Mouse (Mus musculus): ENCODE measurements around the gene Nrg4. TPM values are rescaled to one million over a fixed set of nuclear protein-coding genes. Genes with fewer than 3 reads are reported as not detected.

Gene Nrg4
- total and polyA plus RNA-seq, 3 experiments, result 0.81 to 1.7 (median 1.2) TPM

DNA sequence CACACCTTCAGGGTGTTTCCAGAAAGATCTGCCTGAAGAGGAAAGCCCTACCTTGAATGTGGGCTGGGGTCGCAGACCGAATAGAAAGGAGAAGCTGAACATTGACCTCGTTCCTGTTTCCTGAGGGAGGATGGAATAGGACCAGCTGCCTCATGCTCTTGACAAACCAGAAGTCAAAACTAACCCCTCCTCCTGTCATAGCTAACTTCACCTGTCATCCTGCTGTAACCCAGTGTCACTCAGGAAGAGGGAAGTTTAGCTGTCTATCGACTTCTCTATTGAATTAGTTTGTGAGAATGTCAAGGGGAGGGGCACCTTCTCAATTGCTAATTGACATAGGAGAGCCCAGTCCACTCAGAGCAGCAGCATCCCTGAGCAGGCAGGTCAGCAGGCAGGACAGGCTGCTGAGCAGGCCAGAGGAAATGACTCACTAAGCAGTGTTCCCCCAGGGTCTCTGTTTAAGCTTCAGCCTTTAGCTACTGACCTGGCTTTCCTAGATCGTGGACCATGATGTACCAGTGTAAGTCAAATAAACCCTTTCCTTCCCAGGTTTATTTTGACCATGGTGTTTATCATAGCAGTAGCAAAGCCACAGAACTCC lies 54.6 kb downstream of the Nrg4 start:
- in situ Hi-C loops (cut with MboI; ENCODE audit: low pct_ligation_motif_present, low pct_unique_long_range_greater_than_20kb, low sequenced_read_pairs) (no loop called here), dilution Hi-C loops (cut with MboI; ENCODE audit: extremely low pct_ligation_motif_present, extremely low pct_unique_long_range_greater_than_20kb, low sequenced_read_pairs) (no loop called here)
- DNase-seq (ENCODE audit: extremely low read depth), result no peak
- TF ChIP-seq USF1 (IDR thresholded peaks at IDR 0.05; ENCODE audit: low read depth, low read length) (no peak), KAT2A (IDR thresholded peaks at IDR 0.05; ENCODE audit: insufficient replicate concordance, low read length) (no peak), SIN3A (IDR thresholded peaks at IDR 0.05; ENCODE audit: low read length) (no peak), ZC3H11A (IDR thresholded peaks at IDR 0.05; ENCODE audit: low read depth, low read length) (no peak), ZNF384 (IDR thresholded peaks at IDR 0.05; ENCODE audit: low read depth, low read length) (no peak), USF2 (conservative IDR thresholded peaks at IDR 0.05; ENCODE audit: low read depth, low read length) (no peak)
- no peaks in the 10 kb centered on the region for H3K9me3 ChIP-seq (replicated peaks; ENCODE audit: low read length)
- H3K4me1 ChIP-seq (ENCODE audit: control insufficient read depth in 1 of 2, insufficient read depth in 2 of 2), result peaks cover 0 to 9% of the 10 kb centered on the region in 2 experiments; a peak in 3 of 4 replicates
- no peak overlapping the region for H3K4me3 ChIP-seq (replicated peaks in 1 of 3; ENCODE audit: low read depth in 2 of 3, low read length in 2 of 3, poor library complexity in 1 of 3)
- no peaks in the 10 kb centered on the region for H3K79me2 ChIP-seq (replicated peaks; ENCODE audit: control insufficient read depth, extremely low read depth, insufficient read depth, poor library complexity, severe bottlenecking)
- H3K27me3 ChIP-seq (replicated peaks), result no peaks in the 10 kb centered on the region
- no peak overlapping the region for H3K27ac ChIP-seq (ENCODE audit: insufficient read depth, low read depth)
- no peak overlapping the region for H3K9ac ChIP-seq (ENCODE audit: insufficient read depth, low read depth)
- H3K36me3 ChIP-seq (replicated peaks in 1 of 2; ENCODE audit: control insufficient read depth in 1 of 2, insufficient read depth in 1 of 2, low read length in 1 of 2), result no peaks in the 10 kb centered on the region
- no peak overlapping the region for H3K4me2 ChIP-seq (ENCODE audit: insufficient read depth, low read depth, poor library complexity, severe bottlenecking)

DNA sequence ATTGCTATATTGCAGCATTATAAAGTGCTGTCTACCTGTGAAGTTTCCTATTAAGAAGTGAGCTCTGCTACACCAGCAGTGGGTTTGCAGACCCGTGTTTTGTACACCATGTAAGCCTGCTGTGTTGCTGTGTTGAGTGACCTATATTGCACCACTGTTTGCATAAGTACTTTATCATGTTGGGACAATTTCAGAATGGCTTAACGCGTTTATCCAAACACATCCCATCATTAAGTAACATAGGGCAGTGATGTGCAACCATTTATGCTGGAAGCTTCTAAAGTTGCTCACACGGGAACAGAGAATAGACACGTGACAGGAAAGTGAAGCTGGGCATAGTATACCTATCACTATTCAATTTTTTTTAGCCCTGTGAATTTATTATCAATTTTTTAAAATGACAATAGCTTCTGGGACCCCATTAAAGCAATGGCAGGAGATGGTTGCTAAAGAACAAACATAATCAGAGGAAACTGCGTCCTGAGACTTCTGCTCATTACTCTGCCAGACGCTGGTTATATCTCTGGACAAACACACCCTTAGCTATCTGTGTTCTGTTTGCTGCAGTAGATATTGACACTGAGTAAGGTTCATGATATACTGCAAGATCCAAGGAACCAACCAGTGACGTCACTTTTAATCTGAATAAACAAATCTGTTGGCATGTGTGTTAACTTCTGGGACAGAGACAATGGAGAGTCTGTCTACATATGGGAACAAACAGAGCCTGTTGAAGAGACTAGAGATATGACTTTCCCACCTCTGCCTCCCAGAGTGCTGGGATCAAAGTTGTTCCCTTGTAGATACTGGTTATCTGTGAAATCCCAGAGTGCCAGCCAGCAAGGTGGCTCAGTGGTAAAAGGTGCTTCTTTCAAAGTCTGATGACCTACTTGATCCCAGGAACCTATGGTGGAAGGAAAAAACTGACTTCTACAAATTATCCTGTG lies 62.0 kb downstream of the Nrg4 start:
- dilution Hi-C loops (cut with MboI; ENCODE audit: extremely low pct_ligation_motif_present, extremely low pct_unique_long_range_greater_than_20kb, low sequenced_read_pairs), result no loop called here
- H3K27me3 ChIP-seq (replicated peaks), result no peaks in the 10 kb centered on the region
- H3K9me3 ChIP-seq (replicated peaks; ENCODE audit: low read length), result no peaks in the 10 kb centered on the region
- H3K4me2 ChIP-seq (ENCODE audit: insufficient read depth, low read depth, poor library complexity, severe bottlenecking), result no peak overlapping the region
- DNase-seq (ENCODE audit: extremely low read depth), result no peak
- H3K4me3 ChIP-seq (replicated peaks in 1 of 3; ENCODE audit: low read depth in 2 of 3, low read length in 2 of 3, poor library complexity in 1 of 3), result no peak overlapping the region
- in situ Hi-C loops (cut with MboI; ENCODE audit: low pct_ligation_motif_present, low pct_unique_long_range_greater_than_20kb, low sequenced_read_pairs), result no loop called here
- H3K27ac ChIP-seq (ENCODE audit: insufficient read depth, low read depth), result no peak overlapping the region
- no peaks in the 10 kb centered on the region for H3K36me3 ChIP-seq (replicated peaks in 1 of 2; ENCODE audit: control insufficient read depth in 1 of 2, insufficient read depth in 1 of 2, low read length in 1 of 2)
- TF ChIP-seq EP300 (IDR thresholded peaks at IDR 0.05; ENCODE audit: low read length) (no peak), KAT2A (IDR thresholded peaks at IDR 0.05; ENCODE audit: insufficient replicate concordance, low read length) (no peak), RCOR1 (conservative IDR thresholded peaks at IDR 0.05; ENCODE audit: low read depth, low read length) (no peak), CHD2 (IDR thresholded peaks at IDR 0.05; ENCODE audit: low read length) (no peak), ZMIZ1 (IDR thresholded peaks at IDR 0.05; ENCODE audit: low read depth, low read length) (no peak), TCF12 (IDR thresholded peaks at IDR 0.05; ENCODE audit: low read depth, low read length) (no peak), UBTF (IDR thresholded peaks at IDR 0.05; ENCODE audit: low read depth, low read length) (no peak), SMC3 (IDR thresholded peaks at IDR 0.05; ENCODE audit: low read depth, low read length) (no peak), TBP (conservative IDR thresholded peaks at IDR 0.05; ENCODE audit: low read depth, low read length) (no peak), USF1 (IDR thresholded peaks at IDR 0.05; ENCODE audit: low read depth, low read length) (no peak), POLR2AphosphoS2 (IDR thresholded peaks at IDR 0.05; ENCODE audit: low read depth, low read length) (no peak), JUND (conservative IDR thresholded peaks at IDR 0.05; ENCODE audit: low read depth, low read length) (no peak), ZKSCAN1 (IDR thresholded peaks at IDR 0.05; ENCODE audit: borderline replicate concordance, low read depth, low read length) (no peak), HCFC1 (IDR thresholded peaks at IDR 0.05; ENCODE audit: low read depth, low read length) (no peak), ELF1 (IDR thresholded peaks at IDR 0.05; ENCODE audit: low read depth, low read length) (no peak), JUN (IDR thresholded peaks at IDR 0.05; ENCODE audit: insufficient read depth, low read depth, low read length) (no peak), NELFE (IDR thresholded peaks at IDR 0.05; ENCODE audit: low read depth, low read length) (no peak), MEF2A (IDR thresholded peaks at IDR 0.05; ENCODE audit: borderline replicate concordance, low read depth, low read length) (no peak), RAD21 (IDR thresholded peaks at IDR 0.05; ENCODE audit: low read depth, low read length) (no peak)
- no peak overlapping the region for H3K9ac ChIP-seq (ENCODE audit: insufficient read depth, low read depth)
- peaks cover 0 to 4% of the 10 kb centered on the region in 2 experiments; a peak in 1 of 4 replicates for H3K4me1 ChIP-seq (ENCODE audit: control insufficient read depth in 1 of 2, insufficient read depth in 2 of 2)
- no peaks in the 10 kb centered on the region for H3K79me2 ChIP-seq (replicated peaks; ENCODE audit: control insufficient read depth, extremely low read depth, insufficient read depth, poor library complexity, severe bottlenecking)
